Comparison of ENCODE assay signal across 10 mouse cellular contexts in genomic region chr19:23833685-23834682, GRCm38 (mm10).
DNase-seq lines count a peak whose midpoint lies in the region; ATAC-seq lines count a peak whose summit lies in the region.
"Had no signal": no experiment of that assay in that cellular context is flagged by ENCODE, and none has a peak within 500 bp of the region (broad histone marks: within the 10 kb centered on the region; RNA-seq: fewer than 3 reads in every experiment).

No protein-coding gene starts in this region.

- no peak overlapping the region for H3K4me2 ChIP-seq in liver, embryonic 12.5 days

- no peak overlapping the region for H3K4me3 ChIP-seq in liver, embryonic 12.5 days

- intact Hi-C loops in gastrocnemius, postnatal 14 days (cut with DNase I; ENCODE audit: low total_unique reads), result no loop called here

- DNase-seq in gastrocnemius, adult 18-20 months (ENCODE audit: low spot score), result peak; percentile 8
- no peak for DNase-seq in gastrocnemius, adult 8-10 months (ENCODE audit: low spot score in 2 of 2)
- peak; percentile 69 for DNase-seq in cerebellum, adult 11 months
- DNase-seq in gastrocnemius, postnatal 14 days, result peak; percentile 23
- peak; percentile 13 for DNase-seq in mesoderm, embryonic 11.5 days (ENCODE audit: low read depth, low spot score)
- DNase-seq in thymus, postnatal 25 days, result no peak

- H3K27ac ChIP-seq in liver, embryonic 12.5 days, result no peak overlapping the region

- no peak for ATAC-seq in monocyte, adult 5-6 weeks (replicated peaks; ENCODE audit: insufficient number of reproducible peaks, low FRiP score, low TSS enrichment, poor library complexity, severe bottlenecking)
- ATAC-seq in liver, embryonic 12.5 days, result no peak
- ATAC-seq: inflammation-experienced regulatory T-cells, adult 6 months had no signal

- H3K27me3 ChIP-seq in liver, embryonic 12.5 days (replicated peaks), result no peaks in the 10 kb centered on the region
- H3K27me3 ChIP-seq: CH12.LX had no signal

- H3K4me1 ChIP-seq in liver, embryonic 12.5 days, result no peaks in the 10 kb centered on the region

- no peak overlapping the region for H3K9ac ChIP-seq in liver, embryonic 12.5 days

- 57% methylated on average over 14 of the region's 14 CpGs for WGBS in liver, embryonic 12.5 days (ENCODE audit: insufficient replicate concordance)

- H3K36me3 ChIP-seq in liver, embryonic 12.5 days, result no peaks in the 10 kb centered on the region

- H3K9me3 ChIP-seq in liver, embryonic 12.5 days (replicated peaks), result no peaks in the 10 kb centered on the region

Comparison
In these comparisons a context has a peak if more than half of its experiments do, and no peak if none do; other contexts are left out.
1. DNase-seq: peak in gastrocnemius, adult 18-20 months (single experiment), cerebellum, adult 11 months (single experiment), gastrocnemius, postnatal 14 days (single experiment) and mesoderm, embryonic 11.5 days (single experiment); none in gastrocnemius, adult 8-10 months (0 of 2) and thymus, postnatal 25 days (single experiment).